Mouse (Mus musculus) G1E (cell line): ENCODE data around the gene Ahcy. TPM values are rescaled to one million over a fixed set of nuclear protein-coding genes. Genes with fewer than 3 reads are reported as not detected.
"Not testable (repeated sequence)": the region's sequence is repeated elsewhere in the genome, so short reads cannot be mapped to it uniquely, and the experiment has no call there.

ENCODE experiments used
- ATAC-seq: 2 replicates; pipeline ENCODE4 v1.8.0; 2016; ENCODE audit warnings: mild to moderate bottlenecking; ENCODE audit not compliant: insufficient number of reproducible peaks, poor library complexity, low FRiP score, severe bottlenecking; ENCODE audit errors: extremely low read depth
- DNase-seq: peaks from one replicate; pipeline ENCODE4 v3.0.0; 2012; ENCODE audit warnings: low spot score
- H3K27me3 ChIP-seq: 2 replicates; pipeline ENCODE4 v1.6.1; 2012; ENCODE audit warnings: mild to moderate bottlenecking, low read length, inconsistent platforms; ENCODE audit not compliant: insufficient read depth
- H3K36me3 ChIP-seq: replicated peaks from 2 replicates; pipeline ENCODE3; 2012; ENCODE audit warnings: mild to moderate bottlenecking, inconsistent platforms
- H3K4me1 ChIP-seq: 2 replicates; pipeline ENCODE4 v1.6.1; 2012; ENCODE audit warnings: low read depth, low read length, inconsistent platforms, mixed read lengths; ENCODE audit not compliant: insufficient read depth
- H3K4me3 ChIP-seq: 2 replicates; pipeline ENCODE4 v1.5.1; 2012; ENCODE audit warnings: low read depth, mild to moderate bottlenecking, inconsistent platforms, low read length, moderate library complexity, mixed read lengths
- H3K9me3 ChIP-seq: replicated peaks from 2 replicates; pipeline ENCODE4 v1.6.1; 2012; ENCODE audit warnings: inconsistent platforms
- CTCF ChIP-seq: IDR thresholded peaks from 2 replicates; pipeline ENCODE4 v1.5.1; 2012; ENCODE audit warnings: low read depth, low read length, inconsistent platforms, mixed read lengths
- GATA1 ChIP-seq: IDR thresholded peaks from 2 replicates; pipeline ENCODE4 v1.6.1; 2012; ENCODE audit warnings: borderline replicate concordance, low read length, inconsistent platforms, mixed read lengths
- GATA2 ChIP-seq: IDR thresholded peaks from 2 replicates; pipeline ENCODE4 v1.6.1; 2012; ENCODE audit warnings: low read depth, low read length, inconsistent platforms, borderline replicate concordance
- POLR2AphosphoS5 ChIP-seq: IDR thresholded peaks from 2 replicates; pipeline ENCODE4 v1.6.1; 2012; ENCODE audit warnings: low read depth, low read length, inconsistent platforms; ENCODE audit not compliant: insufficient replicate concordance
- TAL1 ChIP-seq: conservative IDR thresholded peaks from 2 replicates; pipeline ENCODE4 v1.6.1; 2012; ENCODE audit warnings: low read depth, low read length, inconsistent platforms, mixed read lengths
- polyA plus RNA-seq: library from polyadenylated mRNA; stranded (reverse); fragments of >175 nt; gene quantifications from 2 replicates; pipeline ENCODE4 v1.2.3, GENCODE M21; 2012
- total RNA-seq, 2 experiments: library from RNA; stranded (forward) in 1 of 2; stranded (reverse) in 1 of 2; fragments of 200-1000 nt in 1 of 2; fragments of >200 nt in 1 of 2; fragmentation: Nextera tagmentation in 1 of 2; gene quantifications; 2 replicates each; pipeline ENCODE4 v1.2.3; 2014 to 2017

Gene Ahcy
- total and polyA plus RNA-seq, 3 experiments, result 13.7 to 86.1 (median 31.8) TPM

DNA sequence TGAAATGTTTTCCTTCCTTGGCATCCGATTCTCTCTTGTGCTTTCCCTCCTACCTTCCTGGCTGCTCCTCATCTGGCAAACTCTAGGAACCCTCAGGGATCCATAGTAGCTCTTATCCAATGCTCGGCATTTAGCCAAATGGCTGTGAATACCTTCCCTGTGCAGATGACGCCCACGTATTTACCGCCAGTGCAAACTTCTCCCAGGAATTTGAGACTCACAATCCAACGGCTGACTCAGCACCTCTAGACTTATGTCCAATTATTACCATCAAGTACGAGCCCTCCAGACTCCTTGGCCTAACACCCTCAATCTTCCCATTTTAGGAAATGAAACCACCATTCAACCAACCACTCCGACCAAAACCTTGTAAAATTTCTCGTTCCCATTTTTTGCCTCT lies 3.3 kb downstream of the Ahcy start:
- Histone ChIP-seq H3K4me1 (peaks cover 47% of the 10 kb centered on the region), H3K4me3 (no peak overlapping the region), H3K27me3 (no peaks in the 10 kb centered on the region), H3K36me3 (peaks cover 66% of the 10 kb centered on the region), H3K9me3 (no peaks in the 10 kb centered on the region)
- ATAC-seq (no peak), DNase-seq (no peak)
- no peak for TF ChIP-seq TAL1
- no peak for TF ChIP-seq GATA2
- TF ChIP-seq POLR2AphosphoS5, result no peak
- no peak for TF ChIP-seq CTCF
- TF ChIP-seq GATA1, result no peak

DNA sequence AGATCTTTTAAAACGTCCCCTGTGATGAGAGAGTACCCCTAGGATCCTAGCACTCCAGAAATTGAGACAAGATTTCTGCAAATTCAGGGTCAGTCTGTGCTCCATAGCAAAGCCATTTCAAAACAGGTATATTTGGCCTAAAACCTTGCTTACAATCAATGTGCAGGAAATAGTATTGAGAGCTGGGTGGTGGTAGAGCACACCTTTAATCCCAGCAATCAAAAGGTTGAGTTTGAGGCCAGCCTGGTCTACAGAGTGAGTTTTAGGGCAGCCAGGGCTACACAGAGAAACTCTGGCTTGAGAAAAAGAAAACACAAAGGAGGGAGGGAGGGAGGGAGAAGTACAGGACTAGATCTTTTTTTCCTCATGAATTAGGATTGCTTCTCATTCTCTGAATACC lies 16.9 kb downstream of the Ahcy start:
- ATAC-seq (no peak), DNase-seq (no peak)
- Histone ChIP-seq H3K4me3 (no peak overlapping the region), H3K27me3 (peaks cover 4% of the 10 kb centered on the region; the same call in 1 of the 2 replicates), H3K36me3 (peaks cover 29% of the 10 kb centered on the region), H3K9me3 (no peaks in the 10 kb centered on the region), H3K4me1 (peaks cover 9% of the 10 kb centered on the region)
- no peak for TF ChIP-seq GATA1
- TF ChIP-seq GATA2, result no peak
- no peak for TF ChIP-seq TAL1
- no peak for TF ChIP-seq CTCF
- no peak for TF ChIP-seq POLR2AphosphoS5

DNA sequence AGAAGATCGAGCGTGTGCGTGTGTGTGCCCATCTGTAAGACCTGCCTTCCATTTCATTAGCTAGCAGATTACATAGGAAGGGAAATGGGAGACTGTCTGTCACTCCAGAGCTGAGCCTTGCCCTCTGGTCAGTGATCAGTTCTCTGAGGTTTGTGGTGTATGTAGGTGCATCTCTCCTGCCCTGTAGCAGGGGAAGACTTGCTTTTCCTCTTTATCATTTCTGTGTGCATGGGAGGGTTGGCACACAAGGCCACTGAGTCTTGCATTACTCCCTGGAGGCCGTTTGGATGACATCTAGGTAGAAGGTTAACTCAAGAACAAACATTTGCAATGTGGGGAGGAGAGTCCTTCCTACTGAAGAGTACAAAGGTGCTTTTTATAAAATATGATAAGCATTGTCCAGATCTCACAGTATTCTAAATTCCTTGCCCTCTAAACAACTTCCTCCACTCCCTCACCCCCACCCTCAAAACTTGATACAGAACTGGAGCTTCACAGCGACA lies 18.2 kb downstream of the Ahcy start:
- DNase-seq, result no peak
- Histone ChIP-seq H3K27me3 (peaks cover 4% of the 10 kb centered on the region; the same call in 1 of the 2 replicates), H3K4me3 (no peak overlapping the region), H3K4me1 (peaks cover 19% of the 10 kb centered on the region), H3K36me3 (peaks cover 17% of the 10 kb centered on the region), H3K9me3 (no peaks in the 10 kb centered on the region)
- no peak for TF ChIP-seq GATA2
- TF ChIP-seq POLR2AphosphoS5, result no peak
- TF ChIP-seq GATA1, result no peak
- no peak for TF ChIP-seq TAL1
- TF ChIP-seq CTCF, result no peak
- no peak for ATAC-seq

DNA sequence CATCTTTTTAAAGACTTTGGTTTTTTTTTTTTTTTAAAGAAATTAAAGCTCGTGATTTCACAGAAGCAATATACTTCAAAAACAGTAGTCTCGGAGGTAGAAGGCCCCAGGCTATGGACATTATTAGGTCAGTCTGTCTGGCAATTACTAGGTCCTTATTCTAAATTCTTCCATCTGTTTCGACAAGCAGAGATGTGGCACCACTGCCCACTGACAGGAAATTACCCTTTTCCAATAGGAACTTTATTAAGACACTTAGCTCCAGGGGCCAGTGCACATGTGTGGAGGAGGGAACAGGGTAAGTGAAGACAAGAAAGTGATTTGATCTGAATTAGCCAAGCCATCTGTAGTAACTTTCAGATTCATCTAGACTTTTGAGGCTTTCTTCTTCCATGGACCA lies 19.6 kb downstream of the Ahcy start:
- Histone ChIP-seq H3K9me3 (no peaks in the 10 kb centered on the region), H3K4me1 (peaks cover 29% of the 10 kb centered on the region), H3K4me3 (no peak overlapping the region), H3K27me3 (peaks cover 4% of the 10 kb centered on the region; the same call in 1 of the 2 replicates), H3K36me3 (peaks cover 8% of the 10 kb centered on the region)
- TF ChIP-seq POLR2AphosphoS5, result no peak
- TF ChIP-seq CTCF, result no peak
- TF ChIP-seq TAL1, result no peak
- TF ChIP-seq GATA2, result no peak
- TF ChIP-seq GATA1, result no peak
- ATAC-seq (no peak), DNase-seq (no peak)

DNA sequence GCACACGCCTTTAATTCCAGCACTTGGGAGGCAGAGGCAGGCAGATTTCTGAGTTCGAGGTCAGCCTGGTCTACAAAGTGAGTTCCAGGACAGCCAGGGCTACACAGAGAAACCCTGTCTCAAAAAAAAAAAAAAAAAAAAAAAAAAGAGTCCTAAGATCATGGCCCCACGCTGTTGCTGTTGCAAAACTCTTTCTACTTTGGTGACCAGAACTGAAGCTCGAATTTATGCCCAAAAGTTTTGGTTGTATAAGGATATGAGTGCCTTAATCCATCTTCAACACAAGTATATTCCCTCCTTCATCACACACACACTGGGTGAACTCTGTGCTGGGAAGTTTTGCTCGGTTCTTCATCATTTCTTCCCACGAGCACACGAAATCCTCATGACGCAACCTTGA lies 20.8 kb downstream of the Ahcy start:
- not testable (repeated sequence) for ATAC-seq, H3K36me3 ChIP-seq, H3K9me3 ChIP-seq, H3K4me3 ChIP-seq, H3K27me3 ChIP-seq, DNase-seq
- H3K4me1 ChIP-seq, result peaks cover 29% of the 10 kb centered on the region

DNA sequence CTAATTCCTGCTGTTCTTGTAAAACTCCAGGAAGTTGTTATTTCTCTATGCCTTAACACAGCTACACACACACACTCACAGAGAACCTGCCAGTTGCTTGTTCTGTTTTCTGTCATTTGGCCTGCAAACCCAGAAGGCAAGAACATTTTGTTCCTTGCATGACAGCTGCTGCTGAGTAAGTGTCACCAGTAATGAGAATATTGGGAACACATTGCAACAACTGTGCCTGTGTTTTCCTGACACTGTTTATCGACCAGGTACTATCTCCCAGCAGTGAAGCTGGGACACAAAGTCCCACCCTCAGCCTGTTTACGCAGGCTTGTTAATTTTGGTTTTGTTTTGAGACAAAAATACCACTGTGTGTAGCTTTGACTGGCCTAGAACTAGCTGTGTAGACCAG lies 21.6 kb downstream of the Ahcy start:
- no peak overlapping the region for H3K4me3 ChIP-seq
- no peak for DNase-seq
- no peak for ATAC-seq
- no peak for TF ChIP-seq GATA1
- TF ChIP-seq GATA2, result no peak
- TF ChIP-seq POLR2AphosphoS5, result no peak
- no peak for TF ChIP-seq CTCF
- no peak for TF ChIP-seq TAL1
- no peaks in the 10 kb centered on the region for H3K9me3 ChIP-seq
- H3K36me3 ChIP-seq, result no peaks in the 10 kb centered on the region
- peaks cover 4% of the 10 kb centered on the region; the same call in 1 of the 2 replicates for H3K27me3 ChIP-seq
- peaks cover 29% of the 10 kb centered on the region for H3K4me1 ChIP-seq
